Mouse (Mus musculus): ENCODE data around the gene Exoc3l2.

The Exoc3l2 gene

GRCm38 (mm10) chr7:19455819-19456495 is 7.2 kb upstream of the Exoc3l2 start:
- intact Hi-C loops (cut with DNase I): loop anchor here (5.0 kb wide), 2 partner anchors 51 to 116 kb away; partner anchors contain the start of genes Bloc1s3 and Trappc6a

DNA sequence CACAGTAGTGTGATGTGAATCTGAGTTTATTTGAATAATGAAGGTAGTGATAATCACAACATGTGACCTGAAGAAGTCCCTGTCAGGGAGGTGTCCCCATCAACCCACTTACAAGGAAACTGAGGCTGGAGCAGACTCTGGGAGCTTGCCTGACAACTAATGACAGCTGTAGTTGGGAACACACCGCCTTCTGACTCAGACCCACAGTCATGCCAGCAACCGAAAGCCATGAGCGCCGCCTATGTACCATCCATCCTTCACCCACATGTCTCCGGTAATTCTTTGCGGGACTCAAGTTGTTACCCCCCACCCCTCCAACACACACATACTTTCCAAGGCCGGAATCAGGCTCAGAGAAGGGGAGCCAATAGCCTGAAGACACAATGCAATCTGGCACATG is 6.5 kb upstream of the Exoc3l2 start:
- intact Hi-C loops (cut with DNase I): loop anchor here (5.0 kb wide), 2 partner anchors 51 to 116 kb away; partner anchors contain the start of genes Bloc1s3 and Trappc6a

- intact Hi-C loops (cut with DNase I): loop anchor here (5.0 kb wide), 2 partner anchors 50 to 115 kb away; partner anchors contain the start of genes Bloc1s3 and Trappc6a
These were observed 5.6 kb upstream of the Exoc3l2 start for GRCm38 (mm10) chr7:19457414-19458071.

DNA sequence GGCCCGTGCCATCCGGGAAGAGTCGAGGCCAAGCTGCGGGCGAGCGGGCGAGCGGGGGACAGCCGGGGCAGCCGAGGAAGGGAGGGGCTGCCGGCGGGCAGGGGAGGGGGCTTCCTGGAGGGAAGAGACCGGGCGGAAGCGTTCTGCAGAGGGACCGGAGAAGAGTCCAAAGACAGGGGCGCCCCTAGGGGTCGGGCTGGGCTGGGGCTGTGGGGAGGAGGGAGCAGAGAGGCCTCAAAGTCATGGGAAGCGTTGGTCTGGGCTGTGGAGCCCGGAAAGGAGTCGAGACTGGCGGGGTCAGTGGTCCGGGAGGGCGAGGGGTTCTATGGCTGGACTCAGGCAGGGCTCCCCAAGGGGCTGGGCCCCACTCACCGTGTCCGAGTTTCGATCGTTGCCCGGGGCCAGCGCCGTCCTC is 5.1 kb upstream of the Exoc3l2 start:
- intact Hi-C loops (cut with DNase I): loop anchor here (5.0 kb wide), 2 partner anchors 49 to 114 kb away; partner anchors contain the start of genes Bloc1s3 and Trappc6a

- intact Hi-C loops (cut with DNase I): loop anchor here (5.0 kb wide), 2 partner anchors 49 to 114 kb away; partner anchors contain the start of genes Bloc1s3 and Trappc6a
These were observed 4.5 kb upstream of the Exoc3l2 start, which contains the start of gene Mark4 for GRCm38 (mm10) chr7:19458591-19459111. Mark4 (minus strand) TSS chr7:19458821.

- intact Hi-C loops (cut with DNase I): loop anchor here (5.0 kb wide), 2 partner anchors 48 to 113 kb away; partner anchors contain the start of genes Bloc1s3 and Trappc6a
These were observed 3.8 kb upstream of the Exoc3l2 start for GRCm38 (mm10) chr7:19459144-19459870.

- intact Hi-C loops (cut with DNase I): no loop called here
These were observed 2.6 kb upstream of the Exoc3l2 start for GRCm38 (mm10) chr7:19460500-19460899.

GRCm38 (mm10) chr7:19461488-19461887 is 1.6 kb upstream of the Exoc3l2 start:
- intact Hi-C loops (cut with DNase I): no loop called here

- intact Hi-C loops (cut with DNase I): no loop called here
These were observed 688 bp upstream of the Exoc3l2 start for GRCm38 (mm10) chr7:19462443-19462842.

DNA sequence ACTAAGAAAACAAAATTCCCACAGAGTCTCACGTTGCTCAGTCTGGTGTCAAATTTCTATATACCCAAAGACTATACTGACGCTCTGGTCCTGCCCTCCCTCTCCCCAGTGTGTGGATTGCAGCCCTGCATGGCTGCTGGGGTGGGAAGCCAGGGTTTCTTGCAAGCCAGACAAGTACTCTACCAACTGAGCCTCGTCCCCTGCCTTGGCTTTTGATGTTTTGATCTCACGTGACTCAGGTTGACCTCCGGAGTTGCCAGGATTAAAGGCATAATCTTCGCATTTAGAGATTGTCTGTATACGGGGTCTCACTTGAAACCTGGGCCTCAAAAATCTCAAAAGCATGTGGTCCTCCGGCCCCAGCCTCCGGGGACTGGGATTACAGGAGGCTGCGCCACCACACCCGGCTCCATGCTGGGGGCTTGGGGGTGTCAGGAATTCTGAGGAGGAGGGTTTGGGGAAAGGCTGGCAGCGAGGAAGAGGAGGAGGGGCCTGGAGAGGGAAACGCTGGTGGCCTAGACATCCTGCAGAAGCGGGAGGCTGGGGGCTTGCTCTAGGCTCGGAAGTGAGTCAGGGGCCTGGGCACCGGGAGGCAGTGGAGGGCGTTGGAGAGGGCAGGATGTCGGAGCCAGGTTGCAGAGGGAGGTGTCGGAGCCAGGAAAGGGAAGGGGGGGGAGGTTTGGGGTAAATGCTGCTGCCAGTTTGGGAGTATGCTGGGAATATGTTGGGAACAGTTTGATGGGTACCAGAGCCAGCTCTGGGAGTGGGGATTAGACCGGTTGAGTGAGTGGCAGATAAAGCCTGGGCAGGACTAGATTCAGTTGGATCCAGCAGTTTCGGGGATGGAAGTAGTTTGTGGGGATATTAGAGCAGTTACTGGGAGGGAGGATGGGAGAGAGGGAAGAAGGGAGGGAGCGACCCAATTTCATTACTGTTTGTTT is 1.5 kb downstream of the Exoc3l2 start:
- intact Hi-C loops (cut with DNase I): no loop called here

DNA sequence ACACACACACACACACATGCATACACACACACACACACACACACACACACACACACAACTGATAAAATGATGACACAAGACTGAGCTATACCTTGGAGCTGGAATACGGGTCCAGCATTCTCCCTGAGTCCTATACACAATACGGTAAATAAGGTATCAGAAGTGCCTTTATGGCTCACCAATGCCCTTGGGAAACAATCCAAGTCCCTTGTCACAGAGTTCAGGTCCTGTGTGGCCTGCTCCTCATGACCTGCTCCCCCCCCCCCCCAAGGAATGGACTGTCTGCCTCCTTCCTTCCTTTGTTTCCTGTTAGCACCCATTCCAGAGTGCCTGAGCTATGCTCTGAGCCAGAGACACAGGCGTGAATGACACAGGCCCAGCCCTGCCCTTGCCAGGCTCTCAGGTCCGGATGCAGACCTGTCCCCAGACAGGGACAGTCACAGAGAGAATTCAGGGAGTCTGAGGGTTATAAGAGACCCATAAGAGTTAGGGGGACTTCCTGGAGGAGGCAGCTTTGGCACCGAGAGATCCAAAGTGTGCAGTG is 3.5 kb downstream of the Exoc3l2 start:
- intact Hi-C loops (cut with DNase I): no loop called here

DNA sequence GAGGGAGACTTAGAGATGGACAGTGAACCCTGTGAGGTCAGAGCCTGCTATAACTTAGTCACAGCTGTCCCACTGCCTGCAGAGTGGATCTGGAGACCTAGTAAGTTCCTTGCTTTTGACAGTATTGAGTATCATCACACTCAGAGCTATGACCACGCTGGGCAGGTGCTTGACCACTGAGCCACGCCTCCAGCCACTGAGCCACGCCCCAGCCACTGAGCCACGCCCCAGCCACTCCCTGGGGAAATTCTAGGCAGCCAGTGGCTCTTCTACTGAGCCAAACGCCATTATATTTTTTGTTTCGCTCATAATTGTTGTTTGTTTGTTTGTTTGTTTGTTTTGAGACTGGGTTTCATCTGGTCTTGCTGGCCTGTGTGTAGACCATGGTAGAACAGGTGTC is 4.5 kb downstream of the Exoc3l2 start:
- intact Hi-C loops (cut with DNase I): no loop called here

DNA sequence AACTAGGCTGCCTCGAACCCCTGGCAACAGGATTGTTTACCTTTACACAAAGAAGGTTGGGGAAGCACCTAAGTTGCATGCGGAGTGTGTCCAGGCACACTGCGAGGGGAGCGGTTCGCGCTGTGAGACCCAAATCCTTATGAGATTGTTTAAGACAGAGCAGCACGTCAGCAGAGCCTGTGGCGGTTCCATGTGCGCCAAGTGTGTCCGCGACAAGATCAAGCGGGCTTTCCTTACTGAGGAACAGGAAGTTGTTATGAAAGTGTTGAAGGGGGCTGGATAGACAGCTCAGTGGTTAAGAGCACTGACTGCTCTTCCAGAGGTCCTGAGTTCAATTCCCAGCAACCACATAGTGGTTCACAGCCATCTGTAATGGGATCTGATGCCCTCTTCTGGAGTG is 5.1 kb downstream of the Exoc3l2 start:
- intact Hi-C loops (cut with DNase I): no loop called here

GRCm38 (mm10) chr7:19469404-19469803 is 6.3 kb downstream of the Exoc3l2 start:
- intact Hi-C loops (cut with DNase I): no loop called here

DNA sequence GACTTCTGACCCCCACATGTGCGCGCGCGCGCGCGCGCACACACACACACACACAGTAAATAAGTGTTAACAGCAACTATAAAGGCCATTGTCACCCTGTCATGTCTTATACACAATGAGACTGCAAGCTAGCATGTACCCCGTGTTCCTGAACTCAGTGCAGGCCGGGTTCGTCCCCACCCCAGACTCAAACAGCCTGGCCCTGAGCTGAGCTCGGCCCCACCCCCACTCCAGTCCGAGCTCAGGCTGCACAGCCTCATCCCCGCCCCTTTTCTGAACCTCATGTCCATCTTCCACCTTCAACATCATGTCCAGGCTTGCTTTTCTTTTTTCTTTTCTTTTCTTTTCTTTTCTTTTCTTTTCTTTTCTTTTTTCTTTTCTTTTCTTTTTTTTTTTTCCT is 7.2 kb downstream of the Exoc3l2 start:
- intact Hi-C loops (cut with DNase I): no loop called here

- intact Hi-C loops (cut with DNase I): no loop called here
These were observed 9.3 kb downstream of the Exoc3l2 start for GRCm38 (mm10) chr7:19472403-19472802.

GRCm38 (mm10) chr7:19473875-19474443 is 10.8 kb downstream of the Exoc3l2 start:
- intact Hi-C loops (cut with DNase I): no loop called here

GRCm38 (mm10) chr7:19477084-19477483 is 14.0 kb downstream of the Exoc3l2 start:
- intact Hi-C loops (cut with DNase I): no loop called here

DNA sequence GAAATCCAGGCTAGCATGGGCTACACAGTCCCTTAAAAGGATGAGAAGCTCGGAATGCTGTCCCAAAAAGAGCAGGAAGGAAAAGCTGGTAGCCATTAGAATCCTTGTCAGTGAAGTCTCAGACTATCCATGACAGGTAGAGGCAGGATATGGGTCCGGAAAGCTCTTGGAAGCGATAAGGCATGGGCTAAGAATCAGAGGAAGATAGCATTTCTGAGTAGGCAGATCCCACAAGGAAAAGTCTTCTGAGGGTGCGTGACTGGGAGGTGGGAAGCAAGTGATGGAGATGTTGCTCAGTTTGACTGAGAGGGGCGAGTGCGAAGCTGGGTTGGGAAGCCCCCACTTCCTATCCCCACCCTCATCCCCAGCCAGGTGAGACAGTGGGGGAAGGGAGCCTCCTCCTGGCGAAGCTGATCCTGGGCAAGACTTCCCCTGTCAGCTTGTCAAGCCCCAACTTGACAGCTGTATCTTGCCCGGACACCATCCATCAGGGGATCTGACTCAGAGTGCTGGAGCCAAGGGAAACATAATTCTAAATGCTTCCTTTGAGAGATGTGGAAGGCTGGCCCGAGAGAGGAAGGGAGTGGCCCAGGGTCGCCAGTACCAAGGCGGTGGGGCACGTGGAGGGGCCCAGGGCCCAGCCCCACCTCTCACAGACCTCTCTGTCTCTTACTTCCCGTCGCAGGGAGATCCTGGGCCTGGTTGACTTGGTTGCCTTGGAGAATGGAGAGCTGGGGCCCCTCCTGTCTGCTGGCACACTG is 14.7 kb downstream of the Exoc3l2 start:
- intact Hi-C loops (cut with DNase I): no loop called here

Measured in adrenal gland (tissue).